Mouse (Mus musculus) testis, adult 2 months (tissue): ENCODE results near the gene Agmat.

Source experiments
- CTCF ChIP-seq: fragments of 200-500 bp; IDR thresholded peaks from 2 replicates; pipeline ENCODE4 v1.5.1; 2012; ENCODE audit warnings: low read depth, mild to moderate bottlenecking, inconsistent platforms, low read length, moderate library complexity; ENCODE audit not compliant: control insufficient read depth, insufficient read depth, insufficient replicate concordance
- POLR2A ChIP-seq: fragments of 200-500 bp; IDR thresholded peaks from 2 replicates; pipeline ENCODE4 v1.6.1; 2012; ENCODE audit warnings: low read depth, mild to moderate bottlenecking, inconsistent platforms, low read length, moderate library complexity; ENCODE audit not compliant: control insufficient read depth

- TF ChIP-seq POLR2A: no peak
- TF ChIP-seq CTCF: no peak
These were observed 33.4 kb downstream of the Agmat start for GRCm38 (mm10) chr4:141779828-141780227.
